Mouse (Mus musculus) urinary bladder, postnatal 14 days (tissue): Measurements from ENCODE around the gene Camk1d.

ENCODE experiments used
- DNase-seq: peaks from one replicate; pipeline ENCODE4 v3.0.0; 2021; ENCODE audit warnings: low spot score

Camk1d gene

DNA sequence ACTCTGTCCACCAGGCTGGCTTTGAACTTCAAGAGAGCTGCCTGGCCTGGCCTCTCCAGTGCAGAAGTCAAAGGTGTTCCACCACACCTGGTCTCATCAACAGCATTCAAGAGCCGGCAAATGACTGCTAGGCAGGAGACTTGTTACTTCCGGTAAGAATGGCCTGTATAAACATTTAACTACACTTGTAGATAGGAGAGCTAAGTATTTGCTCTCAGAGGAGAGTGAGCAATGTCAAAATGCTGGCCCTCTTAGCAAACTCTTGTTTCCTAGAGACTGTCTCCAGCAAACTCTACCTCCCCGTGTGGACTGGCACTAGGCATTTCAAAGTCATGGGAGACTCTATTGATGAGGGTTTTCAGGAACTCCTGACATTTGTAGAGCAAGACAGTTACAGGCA lies 56.3 kb downstream of the Camk1d start:
- DNase-seq: no peak

DNA sequence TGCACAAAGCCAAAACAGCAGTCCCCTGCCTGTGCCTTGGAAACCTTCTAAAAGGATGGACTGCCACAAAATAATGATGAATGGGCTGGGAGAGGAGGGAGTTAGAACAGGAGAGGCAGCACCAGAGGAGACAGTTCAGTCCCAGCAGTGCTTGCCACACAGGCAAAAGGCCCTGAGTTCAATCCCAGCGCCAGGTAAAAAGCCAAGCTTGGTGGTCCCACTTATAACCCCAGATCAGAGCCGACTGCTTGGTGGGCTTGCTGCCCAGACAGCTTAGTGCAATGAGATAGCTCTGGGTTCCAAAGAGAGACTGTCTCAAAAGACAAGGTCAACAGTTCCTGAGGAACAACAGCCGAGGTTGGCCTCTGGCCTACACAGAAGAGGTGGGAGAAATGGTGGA lies 58.0 kb downstream of the Camk1d start:
- no peak for DNase-seq

DNA sequence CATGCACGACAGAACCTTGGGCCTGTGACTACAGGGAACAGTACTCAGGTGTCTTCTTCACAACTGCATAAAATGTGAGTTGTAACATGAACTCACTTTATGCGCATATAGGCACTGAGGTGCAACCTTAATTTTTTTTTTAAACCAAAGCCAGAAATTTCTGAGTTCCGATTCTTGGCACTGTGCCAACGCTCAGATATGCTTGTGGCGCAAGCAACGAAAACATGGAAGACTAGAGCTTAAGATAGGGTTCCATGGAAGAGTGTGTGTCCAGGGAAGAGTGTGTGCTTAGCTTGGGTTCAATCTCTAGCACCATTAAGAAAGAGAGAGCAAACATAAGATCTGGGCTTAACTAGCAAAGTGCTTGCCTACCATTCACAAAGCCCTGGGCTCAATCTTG lies 62.2 kb downstream of the Camk1d start:
- no peak for DNase-seq

DNA sequence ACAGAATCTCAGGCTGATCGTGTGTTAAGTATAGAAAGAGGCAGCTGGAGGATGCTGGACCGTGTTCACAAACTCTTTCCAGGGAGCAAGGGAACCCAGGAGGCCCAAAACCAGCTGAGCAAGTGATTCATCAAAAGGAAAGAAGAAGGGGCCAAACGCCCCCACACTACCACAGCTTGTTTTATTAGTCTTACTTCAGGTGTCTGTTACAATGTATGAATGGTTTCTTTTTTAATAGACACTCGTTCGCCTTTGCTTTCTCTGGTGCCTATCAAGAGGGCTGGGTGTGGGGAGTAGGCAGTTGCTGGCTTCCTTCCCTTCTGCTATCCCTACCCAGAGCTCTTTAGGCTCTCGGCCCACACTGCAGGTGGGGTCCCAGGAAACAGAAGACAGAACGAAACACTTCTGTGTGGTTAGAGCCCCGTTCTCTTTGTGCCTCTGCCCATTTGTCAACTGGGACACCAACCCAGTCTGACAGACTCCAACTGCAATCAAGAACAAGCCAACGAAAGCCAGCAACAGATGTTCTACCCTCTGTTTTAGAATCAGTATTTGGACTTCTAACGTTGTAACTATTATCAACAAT lies 62.9 kb downstream of the Camk1d start:
- no peak for DNase-seq

DNA sequence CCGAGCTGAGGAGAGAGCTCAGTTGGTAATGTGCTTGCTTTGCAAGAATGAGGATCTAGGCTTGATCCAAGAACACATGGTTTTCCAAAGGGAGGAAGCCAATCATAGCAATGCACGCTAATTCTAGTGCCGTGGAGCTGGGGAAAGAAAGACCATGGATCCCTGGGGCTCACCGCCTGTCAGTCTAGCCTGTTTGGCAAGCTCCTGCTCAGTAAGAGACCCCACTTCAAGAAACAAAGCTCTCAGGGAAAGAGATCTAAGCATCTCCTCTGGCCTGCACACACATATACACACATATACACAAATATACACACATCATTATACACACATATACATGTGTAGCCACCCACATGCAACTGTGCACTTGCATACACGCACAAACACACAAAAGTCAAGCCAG lies 65.1 kb downstream of the Camk1d start:
- DNase-seq: no peak

DNA sequence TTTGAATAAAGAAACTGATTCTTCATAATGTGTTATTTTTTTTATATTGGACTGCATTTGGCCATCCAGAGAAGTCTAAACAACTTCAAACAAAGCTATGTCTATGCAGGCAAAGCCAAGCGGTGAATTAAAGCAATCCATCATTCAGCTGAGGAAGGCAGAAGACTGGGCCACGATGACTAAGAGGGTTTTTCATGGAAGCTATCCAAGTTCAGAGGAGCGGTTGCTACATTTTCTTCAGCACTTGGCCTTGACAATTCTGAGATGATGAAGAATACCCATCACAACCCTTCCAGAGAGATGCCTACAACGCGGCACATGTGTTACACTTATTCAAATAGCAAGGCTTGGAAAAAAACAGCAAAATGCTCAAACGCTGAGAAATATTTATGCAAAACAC lies 65.6 kb downstream of the Camk1d start:
- no peak for DNase-seq

DNA sequence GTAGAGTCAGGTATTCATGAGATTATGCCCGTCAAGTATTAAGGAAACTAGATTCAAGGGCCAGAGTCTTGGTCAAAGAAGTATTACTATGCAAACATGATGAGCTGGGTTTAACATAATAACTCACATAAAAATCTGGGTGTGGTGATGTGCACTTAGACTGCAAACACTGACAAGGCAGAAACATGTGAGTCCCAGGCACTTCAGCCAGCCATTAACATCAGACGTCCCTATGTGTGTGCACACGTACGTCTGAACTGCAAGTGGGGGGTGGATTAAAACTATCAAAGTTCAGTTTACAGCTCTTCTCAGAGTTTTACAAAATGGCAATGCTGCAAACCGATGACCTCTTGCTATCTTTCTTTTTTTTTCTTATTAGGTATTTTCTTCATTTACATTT lies 68.0 kb downstream of the Camk1d start:
- DNase-seq: no peak

DNA sequence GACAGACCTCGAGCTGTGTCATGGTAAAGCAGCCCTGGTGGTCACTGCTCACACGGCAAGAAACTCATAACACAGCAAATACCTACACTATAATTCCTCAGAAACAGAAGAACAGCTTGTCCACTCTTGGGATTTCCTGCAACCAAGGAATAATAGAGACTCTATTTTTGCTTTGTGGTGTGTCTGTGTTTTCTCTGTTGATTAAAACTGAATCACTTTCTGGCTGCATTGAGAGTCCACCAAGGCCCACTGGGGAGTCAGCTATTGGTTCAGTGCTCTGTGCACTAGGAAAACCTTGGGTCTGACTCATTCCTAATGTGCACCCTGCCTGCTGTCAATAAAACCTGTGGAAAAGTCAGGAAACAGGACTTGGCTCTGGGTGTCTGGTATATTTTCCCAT lies 68.7 kb downstream of the Camk1d start:
- DNase-seq: no peak

DNA sequence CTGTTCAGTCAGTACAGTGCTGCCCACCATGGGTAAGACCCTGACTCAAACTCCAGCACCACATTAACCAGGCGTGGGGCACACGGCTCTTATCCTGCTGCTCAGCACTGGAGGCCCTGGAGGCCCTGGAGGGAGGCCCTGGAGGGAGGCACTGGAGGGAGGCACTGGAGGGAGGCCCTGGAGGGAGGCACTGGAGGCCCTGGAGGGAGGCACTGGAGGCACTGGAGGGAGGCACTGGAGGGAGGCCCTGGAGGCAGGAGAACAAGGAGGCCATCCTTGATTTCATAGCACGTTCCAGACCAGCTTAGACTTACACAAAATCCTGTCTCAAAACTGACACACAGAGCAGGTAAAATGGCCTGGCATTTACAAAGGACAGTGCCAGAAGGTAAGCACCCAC lies 70.4 kb downstream of the Camk1d start:
- DNase-seq: no peak

DNA sequence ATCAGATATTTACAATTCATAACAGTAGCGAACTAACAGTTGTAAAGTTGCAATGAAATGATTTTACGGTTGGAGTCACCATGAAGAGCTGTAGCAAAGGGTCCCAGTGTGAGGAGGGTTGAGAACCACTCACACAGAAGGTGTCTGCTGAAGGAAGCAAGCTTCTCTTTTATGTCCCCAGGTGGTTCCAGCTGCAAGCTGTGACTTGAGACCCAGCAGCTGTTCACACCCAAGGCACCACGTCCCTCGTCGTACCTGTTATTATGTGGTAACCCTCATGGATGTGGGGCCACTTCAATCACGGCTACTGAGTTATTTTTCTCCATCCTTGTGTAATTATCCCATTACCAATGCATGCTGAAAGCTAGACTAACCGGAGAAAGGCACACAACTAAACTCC lies 71.1 kb downstream of the Camk1d start:
- DNase-seq: no peak

DNA sequence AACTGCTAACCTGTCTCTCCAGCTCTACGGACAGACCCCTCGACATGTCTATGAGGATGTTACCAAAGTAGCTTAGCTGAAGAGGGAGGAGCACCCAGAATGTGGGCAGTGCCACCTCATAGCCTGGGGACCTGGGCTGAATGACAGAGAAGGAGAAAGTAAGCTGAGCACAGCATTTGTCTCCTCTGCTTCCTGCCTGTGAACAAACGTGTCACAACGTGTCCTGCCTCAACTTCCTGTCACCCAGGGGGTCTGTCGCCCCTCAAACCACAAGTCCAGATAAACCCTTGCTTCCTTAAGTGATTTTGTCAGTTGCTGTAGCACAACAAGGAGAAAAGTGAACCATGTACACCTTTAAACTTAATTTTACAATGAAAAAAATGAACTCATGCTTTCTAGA lies 71.7 kb downstream of the Camk1d start:
- no peak for DNase-seq

DNA sequence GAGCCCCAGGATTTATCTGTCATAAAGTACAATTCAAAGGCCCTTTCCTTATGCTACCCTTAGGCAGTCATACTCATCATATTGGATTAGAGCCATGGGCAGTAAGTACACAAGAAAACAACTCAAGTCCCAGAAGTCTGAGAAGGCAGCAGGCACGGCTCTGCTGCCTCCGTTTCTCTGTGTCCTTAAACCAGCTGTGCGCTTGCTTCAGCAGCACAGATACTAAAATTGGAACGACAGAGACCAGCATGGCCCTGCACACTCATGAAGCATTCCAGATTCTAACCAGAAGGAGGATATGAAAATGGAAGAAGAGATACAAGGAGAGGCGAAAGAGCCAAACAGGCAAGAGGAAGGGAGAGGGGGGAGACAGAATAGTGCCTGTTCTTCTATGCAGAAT lies 72.6 kb downstream of the Camk1d start:
- no peak for DNase-seq

DNA sequence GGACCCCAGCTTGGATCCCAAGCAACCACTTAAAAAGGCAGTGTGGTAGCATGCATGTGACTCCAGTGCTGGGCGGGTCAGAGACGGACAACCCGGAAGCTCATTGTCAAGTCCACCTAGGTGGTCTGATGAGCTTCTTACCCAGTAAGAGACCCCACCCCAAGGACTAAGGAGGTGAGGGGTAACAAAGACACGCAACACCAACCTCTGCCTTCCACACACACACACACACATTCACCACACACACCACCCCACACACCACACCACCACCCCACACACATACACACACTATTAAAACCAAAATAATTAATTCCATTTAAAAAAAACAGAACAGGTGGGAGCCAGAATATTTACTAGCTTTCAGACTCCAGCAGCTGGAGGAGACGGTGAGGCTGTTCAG lies 73.7 kb downstream of the Camk1d start:
- DNase-seq: no peak

DNA sequence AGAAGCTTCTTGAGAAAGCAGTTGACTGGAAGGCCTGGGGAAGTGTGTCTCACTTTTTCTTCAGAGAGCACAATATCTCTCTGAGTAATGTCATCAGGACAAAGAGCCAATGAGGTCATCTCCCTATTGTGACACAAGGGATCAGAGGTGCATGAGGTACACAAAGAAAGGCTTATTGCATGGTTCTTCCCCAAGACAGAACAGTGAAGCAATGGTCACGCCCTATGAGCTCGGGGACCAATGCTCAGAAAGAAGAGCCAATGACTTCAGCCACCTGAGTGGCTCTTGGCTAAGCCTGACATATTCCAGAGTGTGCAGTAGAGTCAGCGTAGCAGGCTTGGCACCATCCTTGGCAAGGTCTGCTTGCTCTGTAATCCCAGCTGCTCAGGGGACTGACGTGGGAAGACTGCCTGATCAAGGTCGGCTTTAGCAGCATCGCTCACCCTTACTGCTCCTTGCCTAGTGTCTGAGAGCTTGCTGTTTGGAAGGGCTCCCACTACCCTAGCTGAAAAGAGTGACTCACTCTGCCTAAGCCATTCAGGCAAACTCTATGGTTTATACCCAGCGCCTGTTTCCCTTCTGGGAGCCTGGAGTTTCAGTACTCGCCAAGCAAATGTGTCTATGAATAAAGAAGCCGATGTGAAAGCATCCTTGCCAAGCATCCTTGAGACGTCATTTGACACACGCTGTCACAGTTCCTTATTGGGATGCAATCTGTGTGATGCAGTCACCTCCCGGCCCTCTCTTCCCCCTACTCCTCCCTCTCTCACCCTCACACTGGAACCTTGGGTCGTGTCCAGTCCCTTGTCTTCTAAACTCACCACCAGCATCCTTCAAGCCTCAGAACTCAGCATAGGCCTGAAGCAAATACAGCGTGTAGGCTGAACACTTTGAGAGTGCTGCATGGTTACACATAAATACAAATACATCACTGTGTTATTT lies 77.2 kb downstream of the Camk1d start:
- peak; percentile 18 for DNase-seq

DNA sequence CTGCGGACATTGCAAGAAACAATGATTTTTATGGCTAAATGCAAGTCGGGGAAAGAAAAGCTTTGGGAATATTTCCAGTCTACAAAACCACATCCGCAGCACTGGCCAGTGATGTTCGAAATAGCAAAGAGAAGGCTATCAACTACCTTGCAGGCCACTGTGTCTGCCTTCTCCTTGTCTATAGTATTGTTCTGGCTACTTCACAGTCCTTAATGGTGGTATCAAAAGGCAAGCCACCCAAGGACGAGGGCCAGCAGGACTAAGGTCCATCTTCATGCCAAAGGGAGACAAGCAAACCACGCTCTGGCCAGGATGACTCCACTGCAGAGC lies 82.0 kb downstream of the Camk1d start:
- no peak for DNase-seq

DNA sequence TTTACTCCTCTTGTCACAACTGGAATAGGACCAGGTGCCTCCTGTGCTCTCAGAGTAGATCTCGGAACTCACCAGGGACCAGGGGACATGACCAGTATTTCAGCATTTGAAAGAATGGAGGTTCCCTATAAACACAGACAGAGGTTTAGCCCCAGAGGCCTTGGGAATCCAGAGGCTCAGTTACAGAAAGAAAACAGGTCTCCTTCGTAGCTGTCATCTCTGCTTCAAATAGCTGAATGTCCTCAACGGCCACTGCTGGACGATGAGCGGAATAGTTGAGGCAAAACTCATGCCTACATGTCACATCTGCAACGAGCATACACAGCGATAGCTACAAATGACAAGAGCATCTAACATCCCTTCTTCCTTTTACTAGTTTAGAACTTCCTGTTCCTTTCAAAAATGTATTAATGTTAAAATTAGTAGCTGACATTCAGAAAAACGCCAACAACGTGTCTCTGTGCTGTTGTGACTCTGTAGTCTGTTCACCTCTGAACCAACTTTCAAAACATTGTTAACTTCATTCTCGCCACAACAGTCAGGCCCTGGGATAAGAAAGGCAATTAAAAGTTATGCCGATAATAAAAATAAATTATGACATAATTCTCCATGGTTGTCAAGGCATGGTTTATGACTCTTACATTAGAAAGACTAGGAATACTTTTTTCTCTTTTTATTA lies 82.5 kb downstream of the Camk1d start:
- no peak for DNase-seq

DNA sequence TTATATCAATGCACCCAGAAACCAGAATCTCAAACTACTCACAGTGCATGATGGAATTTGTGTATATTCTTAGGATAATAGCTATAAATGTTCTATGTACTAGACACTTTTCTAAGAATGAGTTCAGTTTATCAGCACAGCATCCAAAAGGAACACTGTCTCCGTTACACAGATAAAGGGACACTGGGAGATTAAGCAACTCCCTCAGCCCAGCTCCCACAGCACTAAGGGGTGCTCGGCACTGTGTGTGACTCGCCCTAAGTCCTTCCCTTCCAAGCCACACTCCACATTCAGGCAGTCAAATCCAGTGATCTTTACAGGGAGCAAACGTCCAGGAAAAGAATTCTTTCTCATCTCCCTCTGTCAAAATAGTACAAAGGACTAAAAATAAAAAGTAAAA lies 83.6 kb downstream of the Camk1d start:
- DNase-seq: no peak

DNA sequence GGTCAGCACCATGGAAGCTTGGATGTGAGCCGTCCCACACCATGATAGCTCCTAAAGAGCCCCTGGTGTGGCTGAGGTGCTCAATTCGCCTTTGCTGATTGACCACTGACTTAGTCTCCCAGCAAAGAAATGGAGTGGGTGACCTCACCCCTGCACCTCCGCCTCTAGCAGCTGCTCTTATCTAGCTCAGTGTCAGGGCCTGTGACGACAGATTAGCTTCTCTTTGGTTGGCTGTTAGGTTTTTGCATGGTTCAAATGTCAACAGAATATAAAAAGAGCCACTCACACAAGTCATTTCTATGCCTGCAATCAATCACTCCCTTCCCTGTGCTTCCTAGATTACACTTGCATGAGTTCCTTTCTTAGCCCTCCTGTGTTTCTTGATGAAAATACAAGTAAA lies 89.9 kb downstream of the Camk1d start:
- no peak for DNase-seq

DNA sequence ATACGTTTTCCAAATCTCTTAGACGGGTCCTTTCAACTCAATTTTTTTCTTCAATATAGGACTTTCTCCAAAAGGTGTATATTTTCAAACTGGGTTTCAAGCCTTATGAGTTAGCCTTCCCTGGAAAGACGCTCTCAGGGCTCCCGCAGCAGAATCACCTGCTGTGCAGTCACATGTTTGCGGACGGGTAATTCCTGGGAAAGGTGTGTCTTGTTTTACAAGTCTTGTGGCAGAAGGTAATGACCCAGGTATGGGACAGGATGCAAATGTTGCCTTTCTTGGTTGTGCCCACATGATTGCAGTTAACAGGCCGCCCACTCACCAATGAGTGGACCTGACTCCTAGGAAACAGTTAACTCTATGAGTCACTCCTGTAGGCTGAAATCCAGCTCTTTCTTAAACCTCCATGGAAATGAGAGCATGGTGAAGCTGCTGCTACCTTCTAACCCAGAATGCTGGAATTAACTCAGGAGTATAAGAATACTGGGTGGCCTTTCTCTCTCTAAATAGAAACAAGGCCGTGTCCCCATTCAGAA lies 95.9 kb downstream of the Camk1d start:
- no peak for DNase-seq

DNA sequence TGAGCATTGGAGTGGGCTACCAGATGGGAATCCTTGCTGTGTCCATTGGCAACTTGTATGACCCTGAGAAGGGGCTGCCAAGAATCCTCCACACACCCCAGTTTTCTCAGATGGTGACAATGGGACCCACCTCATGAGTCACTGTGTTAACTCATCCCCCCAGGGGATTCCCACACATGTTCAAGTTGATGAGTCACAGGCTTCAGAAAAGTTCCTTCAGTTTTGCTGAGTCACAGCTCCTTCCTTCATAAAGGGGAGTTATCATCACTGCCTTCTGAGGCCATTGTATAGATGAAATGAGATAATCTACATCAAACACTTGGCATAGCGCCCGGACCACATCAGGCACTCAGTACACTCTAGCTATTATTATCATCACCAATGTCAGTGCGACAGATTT lies 99.4 kb downstream of the Camk1d start:
- peak; percentile 69 for DNase-seq

DNA sequence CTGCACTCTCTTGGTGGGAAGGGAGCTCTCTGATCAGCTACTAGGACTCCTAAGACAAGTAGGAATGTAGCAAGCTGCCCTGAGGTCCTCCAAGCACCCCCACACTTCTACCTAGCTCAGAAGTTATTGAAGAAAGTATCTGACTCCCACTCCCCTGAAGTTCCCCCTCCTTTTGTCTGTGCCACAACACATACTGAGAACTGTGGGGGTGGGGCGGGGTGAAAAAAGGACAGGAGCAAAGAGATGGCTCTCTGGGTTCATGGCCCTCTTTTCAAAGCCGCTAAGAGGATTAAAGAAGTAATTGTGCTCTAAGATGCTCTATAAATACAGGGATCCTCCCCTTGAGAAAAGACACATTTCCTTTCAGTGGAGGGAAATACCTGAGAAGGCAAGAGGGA lies 100.0 kb downstream of the Camk1d start:
- DNase-seq: no peak

DNA sequence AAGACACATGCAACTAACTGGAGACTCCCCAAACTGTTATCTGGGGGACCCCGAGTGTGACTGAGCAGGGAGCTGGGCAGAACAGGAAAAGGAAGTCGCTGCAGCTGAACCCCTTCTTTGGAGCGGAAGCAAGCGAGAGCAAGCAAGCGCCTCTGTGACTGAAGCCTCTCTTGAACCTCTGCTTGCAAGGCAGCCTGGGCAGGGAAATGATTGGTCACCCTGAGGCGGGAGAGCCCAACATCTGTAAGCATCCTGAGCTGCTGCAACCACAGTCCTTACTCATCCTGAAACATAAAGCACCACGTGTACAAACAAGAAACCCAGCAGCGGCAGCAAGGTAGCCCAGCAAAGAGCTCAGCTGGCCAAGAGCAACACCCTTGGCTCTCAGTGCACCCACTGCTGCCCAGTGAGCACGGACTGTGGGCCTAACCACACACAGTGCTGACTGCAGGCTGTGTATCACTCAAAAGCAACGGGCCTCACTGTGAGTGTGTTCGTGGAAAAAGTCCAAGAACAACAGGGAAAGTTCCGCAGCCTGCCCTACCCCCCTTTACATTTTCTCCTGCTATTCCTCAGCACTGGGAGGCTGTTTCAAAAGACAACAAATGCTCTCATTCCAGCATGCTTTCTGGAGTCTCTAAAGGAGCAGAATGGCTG lies 100.5 kb downstream of the Camk1d start:
- peak; percentile 21 for DNase-seq

DNA sequence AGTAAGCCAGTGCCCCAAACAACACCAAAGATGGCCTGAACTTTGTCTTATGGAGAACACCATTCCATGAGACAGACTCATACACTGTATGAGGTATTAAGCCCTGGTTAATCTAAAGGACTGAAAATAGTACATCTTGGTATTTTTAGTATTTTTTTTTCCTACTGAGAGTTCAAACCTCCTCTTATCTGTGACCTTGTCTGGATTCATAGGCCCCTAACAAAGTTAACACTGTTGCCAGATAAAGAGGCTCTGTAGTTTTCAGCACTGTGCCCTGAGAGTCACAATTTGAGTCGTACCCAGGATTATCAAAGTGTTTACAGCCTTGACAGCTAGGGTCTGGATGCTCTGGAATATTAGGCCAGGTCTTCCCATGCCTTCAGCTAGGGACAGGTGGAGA lies 102.7 kb downstream of the Camk1d start:
- DNase-seq: no peak
